Mouse (Mus musculus): ENCODE data around the gene Kdm6b. TPM values are rescaled to one million over a fixed set of nuclear protein-coding genes. Genes with fewer than 3 reads are reported as not detected.

Kdm6b gene
- total and polyA plus RNA-seq, 3 experiments = 4.8 to 145 (median 111) TPM

GRCm38 (mm10) chr11:69420554-69421000, 7.1 kb upstream of the Kdm6b start:
- Histone ChIP-seq H3K27me3 (ENCODE audit: insufficient read depth, low read length) (no peaks in the 10 kb centered on the region), H3K4me1 (ENCODE audit: insufficient read depth, low read depth, low read length) (peaks cover 79% of the 10 kb centered on the region), H3K4me3 (ENCODE audit: low read depth, low read length) (peak overlapping the region; percentile 78; the same call in 1 of the 2 replicates), H3K9me3 (replicated peaks) (no peaks in the 10 kb centered on the region), H3K36me3 (replicated peaks) (no peaks in the 10 kb centered on the region)
- DNase-seq (ENCODE audit: low spot score) (no peak), ATAC-seq (ENCODE audit: extremely low read depth, insufficient number of reproducible peaks, low FRiP score, poor library complexity, severe bottlenecking) (no peak)
- no peak for TF ChIP-seq CTCF (IDR thresholded peaks at IDR 0.05; ENCODE audit: low read depth, low read length)
- TF ChIP-seq GATA1 (IDR thresholded peaks at IDR 0.05; ENCODE audit: borderline replicate concordance, low read length) = no peak
- no peak for TF ChIP-seq POLR2AphosphoS5 (IDR thresholded peaks at IDR 0.05; ENCODE audit: insufficient replicate concordance, low read depth, low read length)
- TF ChIP-seq TAL1 (conservative IDR thresholded peaks at IDR 0.05; ENCODE audit: low read depth, low read length) = no peak
- TF ChIP-seq GATA2 (IDR thresholded peaks at IDR 0.05; ENCODE audit: borderline replicate concordance, low read depth, low read length) = no peak

GRCm38 (mm10) chr11:69419813-69420553, 6.5 kb upstream of the Kdm6b start:
- no peaks in the 10 kb centered on the region for H3K9me3 ChIP-seq (replicated peaks)
- DNase-seq (ENCODE audit: low spot score) = peak; percentile 90
- H3K27me3 ChIP-seq (ENCODE audit: insufficient read depth, low read length) = no peaks in the 10 kb centered on the region
- peaks cover 80% of the 10 kb centered on the region for H3K4me1 ChIP-seq (ENCODE audit: insufficient read depth, low read depth, low read length)
- TF ChIP-seq CTCF (IDR thresholded peaks at IDR 0.05; ENCODE audit: low read depth, low read length) = no peak
- TF ChIP-seq GATA2 (IDR thresholded peaks at IDR 0.05; ENCODE audit: borderline replicate concordance, low read depth, low read length) = no peak
- no peak; the same call in 1 of the 2 replicates for TF ChIP-seq TAL1 (conservative IDR thresholded peaks at IDR 0.05; ENCODE audit: low read depth, low read length)
- no peak for TF ChIP-seq GATA1 (IDR thresholded peaks at IDR 0.05; ENCODE audit: borderline replicate concordance, low read length)
- TF ChIP-seq POLR2AphosphoS5 (IDR thresholded peaks at IDR 0.05; ENCODE audit: insufficient replicate concordance, low read depth, low read length) = no peak
- 0 out of 2 replicates have a peak, but pooled peaks have one; percentile 9 for ATAC-seq (ENCODE audit: extremely low read depth, insufficient number of reproducible peaks, low FRiP score, poor library complexity, severe bottlenecking)
- H3K4me3 ChIP-seq (ENCODE audit: low read depth, low read length) = peak overlapping the region; percentile 78
- peaks cover 2% of the 10 kb centered on the region for H3K36me3 ChIP-seq (replicated peaks)

DNA sequence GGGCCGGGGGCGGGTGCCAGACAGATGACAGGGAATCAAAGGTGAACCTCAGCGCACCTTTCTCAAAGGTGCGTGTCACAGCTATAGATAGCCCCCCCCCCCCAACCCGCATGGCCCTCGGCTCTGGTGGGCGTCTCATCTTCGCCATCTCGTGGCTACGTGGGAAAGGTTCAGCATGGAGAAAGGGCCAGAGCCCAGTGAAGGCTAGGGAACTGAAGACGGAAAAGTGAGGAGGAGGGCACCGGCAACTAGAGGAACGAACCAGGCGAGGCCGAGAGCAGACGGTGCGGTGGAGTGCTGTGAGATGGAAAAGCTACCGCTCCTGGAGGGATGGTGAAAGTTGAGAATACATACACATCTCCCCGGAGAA, 6.0 kb upstream of the Kdm6b start:
- peak overlapping the region; percentile 78 for H3K4me3 ChIP-seq (ENCODE audit: low read depth, low read length)
- H3K36me3 ChIP-seq (replicated peaks) = peaks cover 3% of the 10 kb centered on the region
- H3K27me3 ChIP-seq (ENCODE audit: insufficient read depth, low read length) = no peaks in the 10 kb centered on the region
- no peak for ATAC-seq (ENCODE audit: extremely low read depth, insufficient number of reproducible peaks, low FRiP score, poor library complexity, severe bottlenecking)
- TF ChIP-seq GATA2 (IDR thresholded peaks at IDR 0.05; ENCODE audit: borderline replicate concordance, low read depth, low read length) (no peak), CTCF (IDR thresholded peaks at IDR 0.05; ENCODE audit: low read depth, low read length) (no peak), POLR2AphosphoS5 (IDR thresholded peaks at IDR 0.05; ENCODE audit: insufficient replicate concordance, low read depth, low read length) (no peak), TAL1 (conservative IDR thresholded peaks at IDR 0.05; ENCODE audit: low read depth, low read length) (no peak), GATA1 (IDR thresholded peaks at IDR 0.05; ENCODE audit: borderline replicate concordance, low read length) (no peak)
- peaks cover 81% of the 10 kb centered on the region for H3K4me1 ChIP-seq (ENCODE audit: insufficient read depth, low read depth, low read length)
- no peak for DNase-seq (ENCODE audit: low spot score)
- no peaks in the 10 kb centered on the region for H3K9me3 ChIP-seq (replicated peaks)

- TF ChIP-seq TAL1 (conservative IDR thresholded peaks at IDR 0.05; ENCODE audit: low read depth, low read length) = no peak
- no peak for TF ChIP-seq GATA2 (IDR thresholded peaks at IDR 0.05; ENCODE audit: borderline replicate concordance, low read depth, low read length)
- no peak for TF ChIP-seq CTCF (IDR thresholded peaks at IDR 0.05; ENCODE audit: low read depth, low read length)
- no peak for TF ChIP-seq GATA1 (IDR thresholded peaks at IDR 0.05; ENCODE audit: borderline replicate concordance, low read length)
- TF ChIP-seq POLR2AphosphoS5 (IDR thresholded peaks at IDR 0.05; ENCODE audit: insufficient replicate concordance, low read depth, low read length) = no peak
- Histone ChIP-seq H3K36me3 (replicated peaks) (peaks cover 9% of the 10 kb centered on the region), H3K9me3 (replicated peaks) (no peaks in the 10 kb centered on the region), H3K4me3 (ENCODE audit: low read depth, low read length) (peak overlapping the region; percentile 78), H3K27me3 (ENCODE audit: insufficient read depth, low read length) (no peaks in the 10 kb centered on the region), H3K4me1 (ENCODE audit: insufficient read depth, low read depth, low read length) (peaks cover 81% of the 10 kb centered on the region)
- ATAC-seq (ENCODE audit: extremely low read depth, insufficient number of reproducible peaks, low FRiP score, poor library complexity, severe bottlenecking) (peak; percentile 73), DNase-seq (ENCODE audit: low spot score) (peak; percentile 95)
Observed at GRCm38 (mm10) chr11:69418481-69419442, 5.3 kb upstream of the Kdm6b start.

GRCm38 (mm10) chr11:69417449-69418384, 4.2 kb upstream of the Kdm6b start:
- no peaks in the 10 kb centered on the region for H3K27me3 ChIP-seq (ENCODE audit: insufficient read depth, low read length)

More at GRCm38 (mm10) chr11:69417449-69418384, 4.2 kb upstream of the Kdm6b start:
- Histone ChIP-seq H3K36me3 (replicated peaks) (peaks cover 19% of the 10 kb centered on the region), H3K9me3 (replicated peaks) (no peaks in the 10 kb centered on the region), H3K4me3 (ENCODE audit: low read depth, low read length) (peak overlapping the region; percentile 78), H3K4me1 (ENCODE audit: insufficient read depth, low read depth, low read length) (peaks cover 82% of the 10 kb centered on the region)
- peak; percentile 76 for DNase-seq (ENCODE audit: low spot score)
- ATAC-seq (ENCODE audit: extremely low read depth, insufficient number of reproducible peaks, low FRiP score, poor library complexity, severe bottlenecking) = peak; percentile 35
- TF ChIP-seq CTCF (IDR thresholded peaks at IDR 0.05; ENCODE audit: low read depth, low read length) (no peak), GATA2 (IDR thresholded peaks at IDR 0.05; ENCODE audit: borderline replicate concordance, low read depth, low read length) (no peak), GATA1 (IDR thresholded peaks at IDR 0.05; ENCODE audit: borderline replicate concordance, low read length) (no peak), POLR2AphosphoS5 (IDR thresholded peaks at IDR 0.05; ENCODE audit: insufficient replicate concordance, low read depth, low read length) (no peak; the same call in 1 of the 2 replicates), TAL1 (conservative IDR thresholded peaks at IDR 0.05; ENCODE audit: low read depth, low read length) (no peak)
